Mouse (Mus musculus): ENCODE data around the gene Cfap54. TPM values are rescaled to one million over a fixed set of nuclear protein-coding genes. Genes with fewer than 3 reads are reported as not detected.

The Cfap54 gene
- polyA plus RNA-seq, 1 experiment from 2014 or later, result 1.2 TPM

DNA sequence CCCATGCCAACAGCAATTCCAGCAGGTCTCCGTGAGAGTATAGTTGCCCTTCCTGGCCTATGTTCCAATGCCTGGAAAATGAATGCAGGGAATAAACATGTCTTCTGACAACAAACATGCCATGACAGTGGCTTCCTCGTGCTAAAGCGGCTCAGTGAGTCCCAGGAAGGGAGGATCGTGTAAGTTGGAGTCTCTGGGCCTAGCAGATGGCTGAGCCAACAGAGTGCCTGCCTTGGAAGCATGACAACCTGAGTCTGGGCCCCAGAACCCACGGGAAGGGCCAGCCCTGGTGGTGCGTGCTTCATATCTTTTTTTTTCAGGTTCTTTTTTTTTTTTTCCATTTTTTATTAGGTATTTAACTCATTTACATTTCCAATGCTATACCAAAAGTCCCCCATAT is 27.6 kb downstream of the Cfap54 start:
- DNase-seq (ENCODE audit: low spot score), result peak; percentile 27
- H3K4me1 ChIP-seq (ENCODE audit: control insufficient read depth, insufficient read depth, low read length), result no peaks in the 10 kb centered on the region

DNA sequence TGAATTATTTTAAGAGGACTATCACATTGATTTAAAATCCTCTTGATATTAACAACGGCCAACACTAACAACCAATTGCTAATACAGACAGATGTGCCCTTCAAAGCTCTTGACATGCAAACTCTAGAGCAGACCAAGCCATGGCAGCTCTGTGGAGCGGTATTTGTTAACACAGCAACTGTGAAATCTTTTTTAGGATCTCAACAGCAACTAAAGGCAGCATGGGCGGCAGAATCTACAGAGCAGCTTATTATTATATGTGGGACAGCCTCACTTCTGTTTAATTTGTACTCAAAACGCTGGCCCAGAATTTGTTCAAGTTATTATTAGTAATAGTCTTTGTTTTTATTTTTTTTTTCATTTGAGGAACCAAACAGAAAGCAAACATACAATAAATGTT is 28.1 kb downstream of the Cfap54 start:
- Histone ChIP-seq H3K36me3 (ENCODE audit: control insufficient read depth, insufficient read depth, low read length) (no peaks in the 10 kb centered on the region), H3K9me3 (replicated peaks; ENCODE audit: control insufficient read depth, low read length) (no peaks in the 10 kb centered on the region), H3K4me1 (ENCODE audit: control insufficient read depth, insufficient read depth, low read length) (no peaks in the 10 kb centered on the region), H3K27me3 (replicated peaks; ENCODE audit: control insufficient read depth, insufficient read depth, low read length) (no peaks in the 10 kb centered on the region), H3K4me2 (ENCODE audit: low read length) (no peak overlapping the region), H3K4me3 (ENCODE audit: low read depth, low read length) (no peak overlapping the region), H3K27ac (ENCODE audit: low read depth, low read length) (no peak overlapping the region), H3K9ac (ENCODE audit: low read length) (no peak overlapping the region)
- ATAC-seq (no peak), DNase-seq (ENCODE audit: low spot score) (no peak)
- WGBS, result 85% methylated on average over 4 of the region's 4 CpGs

More for the DNA sequence above, 27.6 kb downstream of the Cfap54 start:
- Histone ChIP-seq H3K27me3 (replicated peaks; ENCODE audit: control insufficient read depth, insufficient read depth, low read length) (no peaks in the 10 kb centered on the region), H3K4me3 (ENCODE audit: low read depth, low read length) (no peak overlapping the region), H3K4me2 (ENCODE audit: low read length) (no peak overlapping the region), H3K27ac (ENCODE audit: low read depth, low read length) (no peak overlapping the region), H3K36me3 (ENCODE audit: control insufficient read depth, insufficient read depth, low read length) (no peaks in the 10 kb centered on the region), H3K9ac (ENCODE audit: low read length) (no peak overlapping the region), H3K9me3 (replicated peaks; ENCODE audit: control insufficient read depth, low read length) (no peaks in the 10 kb centered on the region)
- ATAC-seq, result no peak
- 79% methylated on average over 6 of the region's 6 CpGs for WGBS

DNA sequence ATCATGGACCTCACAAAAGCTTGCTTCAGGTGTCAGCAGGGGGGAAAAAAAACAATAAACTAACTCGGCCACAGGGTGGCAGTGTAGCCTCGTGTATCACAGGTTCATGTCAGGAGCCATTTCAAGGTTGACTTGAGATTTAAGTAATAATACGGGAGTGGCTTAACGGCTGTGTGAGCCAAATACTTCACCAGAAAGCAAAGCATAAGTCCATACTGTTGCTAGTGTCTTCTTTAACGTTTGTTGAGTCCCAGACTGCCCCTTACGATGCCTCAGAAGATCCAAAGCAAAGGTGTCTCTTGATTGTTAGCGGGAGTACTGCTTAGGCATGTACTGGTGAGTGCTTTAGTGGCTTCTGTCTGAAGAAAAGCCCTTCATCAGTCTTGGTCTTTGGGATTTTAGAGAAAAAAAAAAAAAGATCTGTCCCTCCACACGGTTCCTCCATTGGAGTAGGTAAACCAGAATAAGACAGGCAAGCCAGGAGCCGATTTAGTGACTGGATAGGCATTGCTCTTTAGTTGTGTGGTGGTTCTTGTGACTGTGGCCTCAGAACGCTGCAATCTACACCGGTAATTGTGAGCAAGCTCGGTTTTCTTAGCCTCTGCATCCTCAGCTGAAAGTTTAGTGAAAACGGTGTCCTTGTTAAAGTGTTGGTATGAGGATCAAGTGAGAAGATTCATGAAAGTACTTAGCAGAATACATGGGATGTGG is 30.2 kb downstream of the Cfap54 start:
- DNase-seq (ENCODE audit: low spot score) (peak; percentile 94), ATAC-seq (peak; percentile 71)
- Histone ChIP-seq H3K4me2 (ENCODE audit: low read length) (peak overlapping the region; percentile 42), H3K4me1 (ENCODE audit: control insufficient read depth, insufficient read depth, low read length) (no peaks in the 10 kb centered on the region), H3K4me3 (ENCODE audit: low read depth, low read length) (no peak overlapping the region), H3K9ac (ENCODE audit: low read length) (0 out of 2 replicates have a peak overlapping the region, but pooled peaks have one; percentile 17), H3K27ac (ENCODE audit: low read depth, low read length) (no peak overlapping the region), H3K9me3 (replicated peaks; ENCODE audit: control insufficient read depth, low read length) (no peaks in the 10 kb centered on the region), H3K27me3 (replicated peaks; ENCODE audit: control insufficient read depth, insufficient read depth, low read length) (no peaks in the 10 kb centered on the region), H3K36me3 (ENCODE audit: control insufficient read depth, insufficient read depth, low read length) (no peaks in the 10 kb centered on the region)
- 34% methylated on average over 13 of the region's 13 CpGs for WGBS

DNA sequence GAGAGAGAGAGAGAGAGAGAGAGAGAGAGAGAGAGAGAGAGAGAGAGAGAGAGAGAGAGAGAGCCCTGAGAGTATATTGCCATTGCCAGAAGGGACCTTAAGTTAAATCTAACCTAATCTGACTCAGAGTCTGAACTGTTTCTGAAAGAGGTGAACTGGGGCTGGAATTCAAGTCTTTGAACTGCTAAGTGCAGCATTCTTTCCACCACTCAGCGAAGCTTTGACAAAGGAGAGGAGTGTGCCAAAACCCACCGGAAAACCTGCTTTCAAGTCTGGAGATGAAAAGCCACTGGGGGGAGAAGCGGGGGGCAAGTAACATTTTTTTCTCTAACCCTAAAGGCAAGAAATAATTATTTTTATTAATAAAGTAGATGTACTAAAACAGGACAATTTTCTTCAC is 30.8 kb downstream of the Cfap54 start:
- Histone ChIP-seq H3K9me3 (replicated peaks; ENCODE audit: control insufficient read depth, low read length) (no peaks in the 10 kb centered on the region), H3K4me2 (ENCODE audit: low read length) (no peak overlapping the region), H3K9ac (ENCODE audit: low read length) (no peak overlapping the region), H3K4me3 (ENCODE audit: low read depth, low read length) (no peak overlapping the region), H3K36me3 (ENCODE audit: control insufficient read depth, insufficient read depth, low read length) (no peaks in the 10 kb centered on the region), H3K27ac (ENCODE audit: low read depth, low read length) (no peak overlapping the region), H3K27me3 (replicated peaks; ENCODE audit: control insufficient read depth, insufficient read depth, low read length) (no peaks in the 10 kb centered on the region), H3K4me1 (ENCODE audit: control insufficient read depth, insufficient read depth, low read length) (no peaks in the 10 kb centered on the region)
- ATAC-seq (peak; percentile 15; the same call in 1 of the 2 replicates), DNase-seq (ENCODE audit: low spot score) (peak; percentile 28)
- 30% methylated on average over 3 of the region's 3 CpGs for WGBS

DNA sequence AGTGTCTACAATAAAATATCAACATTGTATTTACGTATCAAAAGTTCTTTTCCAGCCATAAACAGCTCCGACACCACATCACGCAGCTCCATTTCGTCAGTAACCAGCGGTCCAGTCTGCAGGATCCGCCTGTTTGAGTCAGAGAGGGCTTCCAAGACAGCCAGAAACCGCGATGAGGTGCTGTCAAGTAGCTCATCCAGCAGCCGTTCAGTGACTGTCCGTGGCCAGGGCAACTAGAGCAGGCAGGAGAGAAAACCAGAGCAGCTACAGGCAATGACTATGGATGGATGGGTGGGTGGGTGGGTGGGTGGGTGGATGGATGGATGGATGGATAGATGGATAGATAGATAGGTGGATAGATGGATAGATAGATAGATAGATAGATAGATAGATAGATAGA is 38.2 kb downstream of the Cfap54 start:
- H3K4me3 ChIP-seq (ENCODE audit: low read depth, low read length), result no peak overlapping the region
- no peaks in the 10 kb centered on the region for H3K4me1 ChIP-seq (ENCODE audit: control insufficient read depth, insufficient read depth, low read length)
- H3K4me2 ChIP-seq (ENCODE audit: low read length), result no peak overlapping the region
- no peaks in the 10 kb centered on the region for H3K27me3 ChIP-seq (replicated peaks; ENCODE audit: control insufficient read depth, insufficient read depth, low read length)
- H3K27ac ChIP-seq (ENCODE audit: low read depth, low read length), result no peak overlapping the region
- DNase-seq (ENCODE audit: low spot score) (no peak), ATAC-seq (no peak)
- WGBS, result 92% methylated on average over 10 of the region's 10 CpGs
- H3K9ac ChIP-seq (ENCODE audit: low read length), result no peak overlapping the region
- H3K36me3 ChIP-seq (ENCODE audit: control insufficient read depth, insufficient read depth, low read length), result no peaks in the 10 kb centered on the region
- H3K9me3 ChIP-seq (replicated peaks; ENCODE audit: control insufficient read depth, low read length), result no peaks in the 10 kb centered on the region

DNA sequence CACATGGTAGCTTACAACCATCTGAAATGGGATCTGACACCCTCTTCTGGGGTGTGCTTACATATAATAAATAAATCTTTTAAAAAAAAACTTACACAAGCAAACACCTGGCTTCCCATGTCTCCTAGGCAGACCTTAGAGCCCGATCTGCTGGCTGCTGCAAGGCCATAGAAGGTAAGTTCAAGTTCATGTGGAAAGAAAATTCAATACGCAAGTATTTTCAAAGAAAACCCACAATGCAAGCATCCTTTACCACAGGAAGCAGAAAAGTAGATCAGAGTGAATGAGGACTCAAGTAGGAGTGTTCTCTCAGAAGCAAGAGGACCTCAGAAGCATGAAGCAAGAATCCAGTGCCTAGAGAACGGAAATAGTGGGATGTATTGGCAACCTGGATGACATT is 39.6 kb downstream of the Cfap54 start:
- no peak for ATAC-seq

DNA sequence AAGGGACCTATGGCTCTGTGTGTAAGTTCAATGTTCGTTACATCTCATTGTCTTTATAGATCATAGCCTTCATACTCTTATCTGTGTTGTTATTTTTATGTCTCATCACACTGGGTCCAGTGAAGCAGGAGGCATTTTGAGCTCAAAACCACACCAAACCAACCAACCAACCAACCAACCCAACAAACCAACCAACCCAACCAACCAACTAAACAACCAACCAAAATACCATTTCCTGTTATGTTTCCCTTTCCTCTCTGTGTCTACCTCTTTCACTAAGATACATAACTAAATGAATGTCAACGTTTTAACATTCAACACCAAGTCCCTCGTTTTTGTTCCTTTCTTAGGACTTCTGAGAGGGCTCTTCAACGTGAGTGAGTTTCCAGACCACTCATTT is 40.0 kb downstream of the Cfap54 start:
- DNase-seq (ENCODE audit: low spot score) (no peak), ATAC-seq (no peak)
- no peak overlapping the region for H3K27ac ChIP-seq (ENCODE audit: low read depth, low read length)
- H3K4me1 ChIP-seq (ENCODE audit: control insufficient read depth, insufficient read depth, low read length), result no peaks in the 10 kb centered on the region
- no peaks in the 10 kb centered on the region for H3K36me3 ChIP-seq (ENCODE audit: control insufficient read depth, insufficient read depth, low read length)
- 78% methylated on average over 4 of the region's 4 CpGs for WGBS
- H3K9ac ChIP-seq (ENCODE audit: low read length), result no peak overlapping the region
- no peaks in the 10 kb centered on the region for H3K27me3 ChIP-seq (replicated peaks; ENCODE audit: control insufficient read depth, insufficient read depth, low read length)
- no peak overlapping the region for H3K4me3 ChIP-seq (ENCODE audit: low read depth, low read length)
- no peaks in the 10 kb centered on the region for H3K9me3 ChIP-seq (replicated peaks; ENCODE audit: control insufficient read depth, low read length)
- H3K4me2 ChIP-seq (ENCODE audit: low read length), result no peak overlapping the region

More for the DNA sequence above, 39.6 kb downstream of the Cfap54 start:
- Histone ChIP-seq H3K9ac (ENCODE audit: low read length) (no peak overlapping the region), H3K27me3 (replicated peaks; ENCODE audit: control insufficient read depth, insufficient read depth, low read length) (no peaks in the 10 kb centered on the region), H3K27ac (ENCODE audit: low read depth, low read length) (no peak overlapping the region), H3K4me3 (ENCODE audit: low read depth, low read length) (no peak overlapping the region), H3K36me3 (ENCODE audit: control insufficient read depth, insufficient read depth, low read length) (no peaks in the 10 kb centered on the region), H3K4me1 (ENCODE audit: control insufficient read depth, insufficient read depth, low read length) (no peaks in the 10 kb centered on the region), H3K9me3 (replicated peaks; ENCODE audit: control insufficient read depth, low read length) (no peaks in the 10 kb centered on the region), H3K4me2 (ENCODE audit: low read length) (no peak overlapping the region)
- 90% methylated on average over 3 of the region's 3 CpGs for WGBS
- DNase-seq (ENCODE audit: low spot score), result no peak

DNA sequence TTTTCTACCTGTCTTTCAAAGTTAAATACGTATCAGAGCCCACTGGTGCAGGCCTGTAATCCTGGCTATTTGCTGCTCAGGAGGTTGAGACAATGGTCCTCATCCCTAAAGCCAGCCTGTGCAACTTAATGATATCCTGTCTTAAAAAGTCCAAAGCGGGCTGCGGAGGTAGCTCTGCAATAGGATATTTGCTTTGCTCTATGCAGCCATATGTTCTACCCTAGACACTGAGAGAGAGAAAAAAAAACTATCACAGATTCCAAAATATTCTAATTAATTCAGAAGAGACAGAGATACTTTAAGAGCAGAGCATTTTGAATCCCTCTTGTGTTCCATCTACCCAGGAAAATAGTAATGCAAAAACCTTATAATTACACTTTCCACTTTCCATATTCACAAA is 44.9 kb downstream of the Cfap54 start:
- Histone ChIP-seq H3K36me3 (ENCODE audit: control insufficient read depth, insufficient read depth, low read length) (no peaks in the 10 kb centered on the region), H3K4me1 (ENCODE audit: control insufficient read depth, insufficient read depth, low read length) (no peaks in the 10 kb centered on the region), H3K9ac (ENCODE audit: low read length) (no peak overlapping the region), H3K27me3 (replicated peaks; ENCODE audit: control insufficient read depth, insufficient read depth, low read length) (no peaks in the 10 kb centered on the region), H3K4me3 (ENCODE audit: low read depth, low read length) (no peak overlapping the region), H3K4me2 (ENCODE audit: low read length) (no peak overlapping the region), H3K27ac (ENCODE audit: low read depth, low read length) (no peak overlapping the region), H3K9me3 (replicated peaks; ENCODE audit: control insufficient read depth, low read length) (no peaks in the 10 kb centered on the region)
- ATAC-seq (no peak), DNase-seq (ENCODE audit: low spot score) (no peak)
- WGBS, result 71% methylated on average over 3 of the region's 3 CpGs

DNA sequence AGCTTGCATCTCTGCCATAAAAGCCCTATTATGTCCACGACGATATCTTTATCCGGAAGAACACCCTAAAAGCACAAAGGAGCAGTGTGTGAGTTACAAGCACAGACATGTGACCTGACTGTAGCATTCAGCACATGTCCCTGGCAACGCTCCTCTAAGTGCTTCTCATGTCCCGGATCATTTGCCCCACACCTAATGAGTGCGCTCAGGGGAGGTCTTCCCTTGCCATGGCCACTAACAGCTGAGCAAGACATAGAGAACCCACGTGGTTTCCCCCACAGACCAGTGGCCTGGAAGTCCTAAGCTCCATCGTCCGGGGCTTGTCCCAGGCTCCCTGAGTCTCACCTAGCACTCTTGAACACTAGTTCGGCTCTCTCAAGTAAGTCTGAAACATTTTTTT is 45.9 kb downstream of the Cfap54 start:
- WGBS, result 44% methylated on average over 10 of the region's 10 CpGs
- Histone ChIP-seq H3K36me3 (ENCODE audit: control insufficient read depth, insufficient read depth, low read length) (no peaks in the 10 kb centered on the region), H3K9me3 (replicated peaks; ENCODE audit: control insufficient read depth, low read length) (no peaks in the 10 kb centered on the region), H3K27me3 (replicated peaks; ENCODE audit: control insufficient read depth, insufficient read depth, low read length) (no peaks in the 10 kb centered on the region), H3K27ac (ENCODE audit: low read depth, low read length) (no peak overlapping the region), H3K4me1 (ENCODE audit: control insufficient read depth, insufficient read depth, low read length) (no peaks in the 10 kb centered on the region), H3K4me2 (ENCODE audit: low read length) (no peak overlapping the region), H3K9ac (ENCODE audit: low read length) (no peak overlapping the region), H3K4me3 (ENCODE audit: low read depth, low read length) (no peak overlapping the region)
- ATAC-seq (no peak), DNase-seq (ENCODE audit: low spot score) (no peak)
